Mouse (Mus musculus): ENCODE measurements around the gene 1700020D05Rik. TPM values are rescaled to one million over a fixed set of nuclear protein-coding genes. Genes with fewer than 3 reads are reported as not detected.
A peak's percentile ranks its signal among the peaks of the same experiment; 100 is the strongest.

1700020D05Rik gene
- polyA plus RNA-seq (2014; fragmentation: Nextera tagmentation; extraction: Ambion mirVana), result 0.71 and 0.75 TPM in 2 replicates

- no peaks in the 10 kb centered on the region for H3K4me1 ChIP-seq (ENCODE audit: control insufficient read depth, insufficient read depth, low read length)
- no peak within 1 kb of the TSS for H3K27ac ChIP-seq (ENCODE audit: low read depth, low read length)
- 50% methylated on average over 16 of the region's 17 CpGs for WGBS
- no peak within 1 kb of the TSS for H3K9ac ChIP-seq (replicated peaks; ENCODE audit: low read depth, low read length)
- no peaks in the 10 kb centered on the region for H3K9me3 ChIP-seq (ENCODE audit: control insufficient read depth, low read length)
- H3K4me2 ChIP-seq (ENCODE audit: low read depth, low read length), result no peak within 1 kb of the TSS
- H3K36me3 ChIP-seq (ENCODE audit: control insufficient read depth, insufficient read depth, low read length), result peaks cover 3% of the 10 kb centered on the region; the same call in 1 of the 2 replicates
- no peak within 1 kb of the TSS for H3K4me3 ChIP-seq (ENCODE audit: low read depth, low read length)
- no peak for ATAC-seq (ENCODE audit: low read depth)
- no peaks in the 10 kb centered on the region for H3K27me3 ChIP-seq (ENCODE audit: control insufficient read depth, insufficient read depth, low read length)
Observed at GRCm38 (mm10) chr19:5503687-5504086, at the start of gene 1700020D05Rik. Gene 1700020D05Rik, minus strand, starts transcription at chr19:5503787.

- H3K9me3 ChIP-seq (ENCODE audit: control insufficient read depth, low read length), result no peaks in the 10 kb centered on the region
- H3K4me1 ChIP-seq (ENCODE audit: control insufficient read depth, insufficient read depth, low read length), result no peaks in the 10 kb centered on the region
- H3K27me3 ChIP-seq (ENCODE audit: control insufficient read depth, insufficient read depth, low read length), result no peaks in the 10 kb centered on the region
- no peaks in the 10 kb centered on the region for H3K36me3 ChIP-seq (ENCODE audit: control insufficient read depth, insufficient read depth, low read length)
- 82% methylated on average over 4 of the region's 4 CpGs for WGBS
- no peak overlapping the region for H3K9ac ChIP-seq (replicated peaks; ENCODE audit: low read depth, low read length)
- H3K4me2 ChIP-seq (ENCODE audit: low read depth, low read length), result no peak overlapping the region
- no peak overlapping the region for H3K27ac ChIP-seq (ENCODE audit: low read depth, low read length)
- no peak overlapping the region for H3K4me3 ChIP-seq (ENCODE audit: low read depth, low read length)
- no peak for ATAC-seq (ENCODE audit: low read depth)
Observed at GRCm38 (mm10) chr19:5547471-5548056, 44.0 kb upstream of the 1700020D05Rik start.

DNA sequence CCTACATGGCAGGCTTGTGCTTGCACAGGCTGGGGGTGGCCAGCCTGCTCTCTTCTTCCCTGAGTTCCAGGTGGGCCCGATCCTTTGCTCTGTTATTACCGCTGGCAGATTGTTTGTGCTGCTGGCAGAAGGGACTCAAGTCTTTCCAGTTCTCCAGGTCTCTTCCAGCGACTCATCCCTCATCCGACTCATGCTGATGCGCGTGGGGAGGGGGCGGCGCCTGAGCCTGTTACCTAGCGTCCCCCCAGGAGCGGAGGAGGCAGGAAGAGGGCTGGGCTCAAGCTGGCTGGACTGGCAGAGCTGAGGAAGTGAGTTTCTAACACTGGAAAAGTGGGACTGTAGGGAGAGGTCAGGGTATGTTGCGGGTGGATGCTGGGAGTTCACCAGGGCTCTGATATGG lies 40.4 kb upstream of the 1700020D05Rik start:
- Histone ChIP-seq H3K4me2 (ENCODE audit: low read depth, low read length) (no peak overlapping the region), H3K9me3 (ENCODE audit: control insufficient read depth, low read length) (no peaks in the 10 kb centered on the region), H3K9ac (replicated peaks; ENCODE audit: low read depth, low read length) (no peak overlapping the region), H3K4me3 (ENCODE audit: low read depth, low read length) (no peak overlapping the region), H3K27ac (ENCODE audit: low read depth, low read length) (no peak overlapping the region), H3K36me3 (ENCODE audit: control insufficient read depth, insufficient read depth, low read length) (no peaks in the 10 kb centered on the region), H3K4me1 (ENCODE audit: control insufficient read depth, insufficient read depth, low read length) (no peaks in the 10 kb centered on the region), H3K27me3 (ENCODE audit: control insufficient read depth, insufficient read depth, low read length) (no peaks in the 10 kb centered on the region)
- WGBS, result 53% methylated on average over 11 of the region's 11 CpGs
- ATAC-seq (ENCODE audit: low read depth), result no peak

- Histone ChIP-seq H3K36me3 (ENCODE audit: control insufficient read depth, insufficient read depth, low read length) (no peaks in the 10 kb centered on the region), H3K4me2 (ENCODE audit: low read depth, low read length) (no peak overlapping the region), H3K9me3 (ENCODE audit: control insufficient read depth, low read length) (no peaks in the 10 kb centered on the region), H3K27ac (ENCODE audit: low read depth, low read length) (no peak overlapping the region), H3K4me1 (ENCODE audit: control insufficient read depth, insufficient read depth, low read length) (no peaks in the 10 kb centered on the region), H3K9ac (replicated peaks; ENCODE audit: low read depth, low read length) (no peak overlapping the region), H3K4me3 (ENCODE audit: low read depth, low read length) (no peak overlapping the region), H3K27me3 (ENCODE audit: control insufficient read depth, insufficient read depth, low read length) (no peaks in the 10 kb centered on the region)
- WGBS, result 86% methylated on average over 9 of the region's 9 CpGs
- ATAC-seq (ENCODE audit: low read depth), result no peak
Observed at GRCm38 (mm10) chr19:5543362-5543761, 39.8 kb upstream of the 1700020D05Rik start.

DNA sequence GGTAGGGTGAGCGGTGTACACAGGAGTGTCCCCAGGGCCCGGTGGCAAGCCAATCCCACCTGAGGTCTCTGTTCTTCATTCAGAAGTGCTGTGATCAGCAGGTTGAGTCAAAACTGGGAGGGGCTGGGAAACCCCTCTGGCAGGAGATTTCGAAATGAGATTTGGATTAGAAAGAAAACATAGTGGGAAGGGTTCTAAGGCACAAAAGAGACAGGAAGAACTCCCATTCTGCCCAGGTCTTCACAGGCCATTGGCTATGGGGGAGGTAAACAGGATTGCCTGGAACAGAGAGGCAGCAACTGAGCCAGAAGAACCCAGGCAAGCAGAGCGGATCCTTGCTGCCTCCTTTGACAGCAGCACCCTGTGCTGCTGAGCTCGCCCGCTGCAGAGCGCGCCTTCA lies 35.2 kb upstream of the 1700020D05Rik start:
- H3K27me3 ChIP-seq (ENCODE audit: control insufficient read depth, insufficient read depth, low read length), result no peaks in the 10 kb centered on the region
- 79% methylated on average over 8 of the region's 8 CpGs for WGBS
- H3K36me3 ChIP-seq (ENCODE audit: control insufficient read depth, insufficient read depth, low read length), result no peaks in the 10 kb centered on the region
- no peak overlapping the region for H3K27ac ChIP-seq (ENCODE audit: low read depth, low read length)
- no peaks in the 10 kb centered on the region for H3K4me1 ChIP-seq (ENCODE audit: control insufficient read depth, insufficient read depth, low read length)
- H3K4me2 ChIP-seq (ENCODE audit: low read depth, low read length), result no peak overlapping the region
- no peak overlapping the region for H3K4me3 ChIP-seq (ENCODE audit: low read depth, low read length)
- H3K9me3 ChIP-seq (ENCODE audit: control insufficient read depth, low read length), result no peaks in the 10 kb centered on the region
- no peak overlapping the region for H3K9ac ChIP-seq (replicated peaks; ENCODE audit: low read depth, low read length)
- ATAC-seq (ENCODE audit: low read depth), result no peak

DNA sequence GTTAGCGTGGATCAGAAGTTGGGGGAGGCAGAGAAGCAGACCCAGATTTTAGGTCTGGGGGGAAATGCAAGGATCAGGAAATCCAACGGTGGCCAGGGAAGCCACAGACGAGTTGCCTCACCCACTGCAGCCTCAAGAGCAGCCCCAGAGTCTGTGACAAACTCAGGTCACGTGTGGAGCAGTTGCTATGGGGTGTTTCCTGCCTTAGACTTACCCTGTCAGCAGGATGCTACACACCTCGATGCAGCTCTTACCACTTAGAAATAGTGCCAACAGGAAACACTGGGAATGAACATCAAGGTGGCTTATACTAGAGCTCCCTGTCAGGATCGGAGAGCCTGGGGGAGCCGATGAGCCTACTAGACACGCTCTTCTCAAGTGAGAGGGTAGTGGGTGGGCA lies 28.9 kb upstream of the 1700020D05Rik start:
- no peak for ATAC-seq (ENCODE audit: low read depth)
- H3K4me3 ChIP-seq (ENCODE audit: low read depth, low read length), result no peak overlapping the region
- no peaks in the 10 kb centered on the region for H3K27me3 ChIP-seq (ENCODE audit: control insufficient read depth, insufficient read depth, low read length)
- H3K9me3 ChIP-seq (ENCODE audit: control insufficient read depth, low read length), result no peaks in the 10 kb centered on the region
- H3K36me3 ChIP-seq (ENCODE audit: control insufficient read depth, insufficient read depth, low read length), result no peaks in the 10 kb centered on the region
- H3K9ac ChIP-seq (replicated peaks; ENCODE audit: low read depth, low read length), result no peak overlapping the region
- 74% methylated on average over 8 of the region's 8 CpGs for WGBS
- H3K4me2 ChIP-seq (ENCODE audit: low read depth, low read length), result no peak overlapping the region
- H3K27ac ChIP-seq (ENCODE audit: low read depth, low read length), result no peak overlapping the region
- 0 out of 2 replicates have a peak, but pooled peaks cover 3% of the 10 kb centered on the region for H3K4me1 ChIP-seq (ENCODE audit: control insufficient read depth, insufficient read depth, low read length)

- Histone ChIP-seq H3K36me3 (ENCODE audit: control insufficient read depth, insufficient read depth, low read length) (no peaks in the 10 kb centered on the region), H3K4me2 (ENCODE audit: low read depth, low read length) (no peak overlapping the region), H3K4me1 (ENCODE audit: control insufficient read depth, insufficient read depth, low read length) (0 out of 2 replicates have a peak, but pooled peaks cover 3% of the 10 kb centered on the region), H3K27me3 (ENCODE audit: control insufficient read depth, insufficient read depth, low read length) (no peaks in the 10 kb centered on the region), H3K9me3 (ENCODE audit: control insufficient read depth, low read length) (no peaks in the 10 kb centered on the region), H3K4me3 (ENCODE audit: low read depth, low read length) (no peak overlapping the region), H3K27ac (ENCODE audit: low read depth, low read length) (no peak overlapping the region), H3K9ac (replicated peaks; ENCODE audit: low read depth, low read length) (no peak overlapping the region)
- no peak for ATAC-seq (ENCODE audit: low read depth)
- WGBS, result 27% methylated on average over 7 of the region's 7 CpGs
Observed at GRCm38 (mm10) chr19:5530138-5530524, 26.5 kb upstream of the 1700020D05Rik start.

GRCm38 (mm10) chr19:5529325-5530137 lies 25.9 kb upstream of the 1700020D05Rik start:
- no peak overlapping the region for H3K4me2 ChIP-seq (ENCODE audit: low read depth, low read length)
- ATAC-seq (ENCODE audit: low read depth), result peak; percentile 77
- no peak overlapping the region for H3K4me3 ChIP-seq (ENCODE audit: low read depth, low read length)
- H3K9me3 ChIP-seq (ENCODE audit: control insufficient read depth, low read length), result no peaks in the 10 kb centered on the region
- H3K27ac ChIP-seq (ENCODE audit: low read depth, low read length), result no peak overlapping the region
- H3K27me3 ChIP-seq (ENCODE audit: control insufficient read depth, insufficient read depth, low read length), result no peaks in the 10 kb centered on the region
- H3K36me3 ChIP-seq (ENCODE audit: control insufficient read depth, insufficient read depth, low read length), result no peaks in the 10 kb centered on the region
- no peak overlapping the region for H3K9ac ChIP-seq (replicated peaks; ENCODE audit: low read depth, low read length)
- WGBS, result 14% methylated on average over 20 of the region's 20 CpGs
- 0 out of 2 replicates have a peak, but pooled peaks cover 3% of the 10 kb centered on the region for H3K4me1 ChIP-seq (ENCODE audit: control insufficient read depth, insufficient read depth, low read length)

- Histone ChIP-seq H3K9ac (replicated peaks; ENCODE audit: low read depth, low read length) (no peak overlapping the region), H3K27ac (ENCODE audit: low read depth, low read length) (no peak overlapping the region), H3K9me3 (ENCODE audit: control insufficient read depth, low read length) (no peaks in the 10 kb centered on the region), H3K4me1 (ENCODE audit: control insufficient read depth, insufficient read depth, low read length) (0 out of 2 replicates have a peak, but pooled peaks cover 3% of the 10 kb centered on the region), H3K36me3 (ENCODE audit: control insufficient read depth, insufficient read depth, low read length) (no peaks in the 10 kb centered on the region), H3K27me3 (ENCODE audit: control insufficient read depth, insufficient read depth, low read length) (no peaks in the 10 kb centered on the region), H3K4me2 (ENCODE audit: low read depth, low read length) (no peak overlapping the region), H3K4me3 (ENCODE audit: low read depth, low read length) (no peak overlapping the region)
- 76% methylated on average over 5 of the region's 5 CpGs for WGBS
- ATAC-seq (ENCODE audit: low read depth), result no peak
Observed at GRCm38 (mm10) chr19:5525204-5525603, 21.6 kb upstream of the 1700020D05Rik start.
